Mouse (Mus musculus): Measurements from ENCODE around the gene Rbak. TPM values are rescaled to one million over a fixed set of nuclear protein-coding genes. Genes with fewer than 3 reads are reported as not detected.
"Not testable (repeated sequence)": the region's sequence is repeated elsewhere in the genome, so short reads cannot be mapped to it uniquely, and the experiment has no call there.

Gene Rbak
- total RNA-seq, 1 experiment from 2014 or later, result 12.0 TPM

- ATAC-seq (ENCODE audit: extremely low read depth, insufficient number of reproducible peaks, low FRiP score, poor library complexity, severe bottlenecking), result no peak
Measured at GRCm38 (mm10) chr5:143147481-143147880, 33.1 kb downstream of the Rbak start, which contains the start of gene Olfr718-ps1. TSS of gene Olfr718-ps1 (minus strand) at chr5:143147581.

- ATAC-seq (ENCODE audit: extremely low read depth, insufficient number of reproducible peaks, low FRiP score, poor library complexity, severe bottlenecking), result no peak
Measured at GRCm38 (mm10) chr5:143137580-143137979, 43.0 kb downstream of the Rbak start.

- no peak for ATAC-seq (ENCODE audit: extremely low read depth, insufficient number of reproducible peaks, low FRiP score, poor library complexity, severe bottlenecking)
Measured at GRCm38 (mm10) chr5:143135042-143135441, 45.5 kb downstream of the Rbak start.

GRCm38 (mm10) chr5:143134216-143135010, 46.2 kb downstream of the Rbak start:
- ATAC-seq (ENCODE audit: extremely low read depth, insufficient number of reproducible peaks, low FRiP score, poor library complexity, severe bottlenecking), result not testable (repeated sequence)

- ATAC-seq (ENCODE audit: extremely low read depth, insufficient number of reproducible peaks, low FRiP score, poor library complexity, severe bottlenecking), result no peak
Measured at GRCm38 (mm10) chr5:143132935-143133514, 47.5 kb downstream of the Rbak start.

- no peak for ATAC-seq (ENCODE audit: extremely low read depth, insufficient number of reproducible peaks, low FRiP score, poor library complexity, severe bottlenecking)
Measured at GRCm38 (mm10) chr5:143130342-143130741, 50.2 kb downstream of the Rbak start.

- ATAC-seq (ENCODE audit: extremely low read depth, insufficient number of reproducible peaks, low FRiP score, poor library complexity, severe bottlenecking), result no peak
Measured at GRCm38 (mm10) chr5:143129101-143129500, 51.5 kb downstream of the Rbak start.

GRCm38 (mm10) chr5:143127837-143128236, 52.7 kb downstream of the Rbak start:
- ATAC-seq (ENCODE audit: extremely low read depth, insufficient number of reproducible peaks, low FRiP score, poor library complexity, severe bottlenecking), result no peak

- ATAC-seq (ENCODE audit: extremely low read depth, insufficient number of reproducible peaks, low FRiP score, poor library complexity, severe bottlenecking), result no peak
Measured at GRCm38 (mm10) chr5:143126908-143127307, 53.7 kb downstream of the Rbak start.

GRCm38 (mm10) chr5:143126089-143126488, 54.5 kb downstream of the Rbak start:
- no peak for ATAC-seq (ENCODE audit: extremely low read depth, insufficient number of reproducible peaks, low FRiP score, poor library complexity, severe bottlenecking)

GRCm38 (mm10) chr5:143125601-143126000, 55.0 kb downstream of the Rbak start:
- no peak for ATAC-seq (ENCODE audit: extremely low read depth, insufficient number of reproducible peaks, low FRiP score, poor library complexity, severe bottlenecking)

- no peak for ATAC-seq (ENCODE audit: extremely low read depth, insufficient number of reproducible peaks, low FRiP score, poor library complexity, severe bottlenecking)
Measured at GRCm38 (mm10) chr5:143124805-143125378, 55.7 kb downstream of the Rbak start.

GRCm38 (mm10) chr5:143122673-143123072, 57.9 kb downstream of the Rbak start:
- no peak for ATAC-seq (ENCODE audit: extremely low read depth, insufficient number of reproducible peaks, low FRiP score, poor library complexity, severe bottlenecking)

Other genes starting within 250 kb of the Rbak start
- not detected in 2 replicates for gene Fscn1, start 220.4 kb downstream of the Rbak start, total RNA-seq (2017)
- gene Rnf216, start 67.8 kb downstream of the Rbak start, total RNA-seq (2017), result 102 and 127 TPM in 2 replicates
- gene Olfr718-ps1, start 33.2 kb downstream of the Rbak start, total RNA-seq (2017), result not detected in 2 replicates
- 0.37 and 0.70 TPM in 2 replicates for gene Spdye4b, start 242 bp upstream of the Rbak start, total RNA-seq (2017)
- gene Spdye4a, start 46.1 kb upstream of the Rbak start, total RNA-seq (2017), result not detected in 2 replicates
- 24.3 and 25.9 TPM in 2 replicates for gene Zfp12, start 54.4 kb upstream of the Rbak start, total RNA-seq (2017)
- 3.0 and 3.2 TPM in 2 replicates for gene Zfp316, start 89.2 kb upstream of the Rbak start, total RNA-seq (2017)
- gene Zfp853, start 112.8 kb upstream of the Rbak start, total RNA-seq (2017), result not detected in 2 replicates
- 14.1 and 15.0 TPM in 2 replicates for gene E130309D02Rik, start 134.6 kb upstream of the Rbak start, total RNA-seq (2017)
- gene Zdhhc4, start 148.5 kb upstream of the Rbak start, total RNA-seq (2017), result 46.0 and 47.7 TPM in 2 replicates
- not detected in 2 replicates for gene Grid2ip, start 176.6 kb upstream of the Rbak start, total RNA-seq (2017)
- gene Kdelr2, start 223.1 kb upstream of the Rbak start, total RNA-seq (2017), result 25.0 and 26.5 TPM in 2 replicates

All from neutrophil, adult 5-6 weeks (primary cell).